Mouse (Mus musculus): ENCODE measurements at regions not wholly inside any gene's neighbourhood (a gene's known extent, or its start where the extent isn't known, plus 50 kb on each side); places are given as distances from the start of the nearest gene placed in this dataset.

DNA sequence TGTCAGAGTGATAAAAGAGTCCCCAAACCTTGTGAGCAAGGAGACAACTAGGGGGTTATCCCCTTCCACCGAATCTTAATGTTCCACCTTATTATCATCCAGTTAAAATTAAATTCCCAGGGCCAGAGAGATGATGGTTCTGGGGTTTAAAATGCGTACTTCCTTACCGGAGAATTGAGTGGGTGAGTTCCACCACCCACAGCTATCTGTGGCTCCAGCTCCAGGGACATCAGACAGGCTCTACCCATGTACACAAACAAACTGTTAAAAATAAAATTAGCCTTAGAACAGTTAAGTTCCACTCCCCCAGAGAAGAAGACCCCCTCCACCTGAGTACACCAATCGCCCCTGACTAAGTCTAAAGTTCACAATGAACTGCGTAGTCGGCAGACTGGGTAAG, 52.0 kb upstream of the Mgat5 start:
- no peak overlapping the region for H3K27ac ChIP-seq
- no peak overlapping the region for H3K4me3 ChIP-seq
- H3K27me3 ChIP-seq (ENCODE audit: control insufficient read depth, insufficient read depth, low read length), result no peaks in the 10 kb centered on the region
- H3K79me2 ChIP-seq (replicated peaks; ENCODE audit: control insufficient read depth, insufficient read depth, low read length), result no peaks in the 10 kb centered on the region
- H3K9ac ChIP-seq (ENCODE audit: low read depth, low read length), result no peak overlapping the region
- no peaks in the 10 kb centered on the region for H3K4me1 ChIP-seq (ENCODE audit: control insufficient read depth, insufficient read depth, low read length)
- H3K36me3 ChIP-seq (ENCODE audit: control insufficient read depth, insufficient read depth, low read length), result no peaks in the 10 kb centered on the region
- TF ChIP-seq CTCF (IDR thresholded peaks at IDR 0.05) (no peak), EP300 (IDR thresholded peaks at IDR 0.05; ENCODE audit: insufficient read depth, low read depth, low read length) (no peak), POLR2A (IDR thresholded peaks at IDR 0.05; ENCODE audit: insufficient read depth, low read depth, low read length) (no peak)
- WGBS, result 71% methylated on average over 6 of the region's 6 CpGs
- intact Hi-C loops (cut with DNase I), result no loop called here
- DNase-seq, result no peak

DNA sequence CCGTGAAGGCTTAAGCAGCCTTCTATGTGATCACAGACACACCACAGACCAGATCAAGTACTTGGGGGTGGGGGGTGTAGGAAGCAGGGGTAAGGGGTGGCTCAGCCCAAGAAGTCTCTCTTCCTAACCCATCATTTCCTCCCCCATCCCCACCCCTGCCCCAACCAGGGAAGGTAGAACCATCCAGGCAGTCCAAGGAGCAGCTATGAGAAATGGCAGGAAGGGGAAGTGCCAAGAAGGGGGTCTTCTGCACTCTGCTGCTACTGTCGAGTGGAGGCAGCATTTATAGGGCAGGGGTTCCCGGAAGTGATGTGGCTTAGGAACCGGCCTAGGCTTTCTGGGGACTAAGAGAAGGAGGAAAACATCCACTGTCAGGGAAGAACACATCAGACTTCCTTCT, 69.3 kb upstream of the Mgat5 start:
- no peak for TF ChIP-seq CTCF (IDR thresholded peaks at IDR 0.05)
- no peak for TF ChIP-seq POLR2A (IDR thresholded peaks at IDR 0.05; ENCODE audit: insufficient read depth, low read depth, low read length)
- TF ChIP-seq EP300 (IDR thresholded peaks at IDR 0.05; ENCODE audit: insufficient read depth, low read depth, low read length), result no peak
- Histone ChIP-seq H3K27ac (no peak overlapping the region), H3K4me3 (no peak overlapping the region), H3K27me3 (ENCODE audit: control insufficient read depth, insufficient read depth, low read length) (no peaks in the 10 kb centered on the region), H3K79me2 (replicated peaks; ENCODE audit: control insufficient read depth, insufficient read depth, low read length) (no peaks in the 10 kb centered on the region), H3K9ac (ENCODE audit: low read depth, low read length) (no peak overlapping the region), H3K4me1 (ENCODE audit: control insufficient read depth, insufficient read depth, low read length) (no peaks in the 10 kb centered on the region), H3K36me3 (ENCODE audit: control insufficient read depth, insufficient read depth, low read length) (no peaks in the 10 kb centered on the region)
- intact Hi-C loops (cut with DNase I), result no loop called here
- 49% methylated on average over 4 of the region's 4 CpGs for WGBS
- DNase-seq, result peak in 1 of 2 experiments; percentile 17

DNA sequence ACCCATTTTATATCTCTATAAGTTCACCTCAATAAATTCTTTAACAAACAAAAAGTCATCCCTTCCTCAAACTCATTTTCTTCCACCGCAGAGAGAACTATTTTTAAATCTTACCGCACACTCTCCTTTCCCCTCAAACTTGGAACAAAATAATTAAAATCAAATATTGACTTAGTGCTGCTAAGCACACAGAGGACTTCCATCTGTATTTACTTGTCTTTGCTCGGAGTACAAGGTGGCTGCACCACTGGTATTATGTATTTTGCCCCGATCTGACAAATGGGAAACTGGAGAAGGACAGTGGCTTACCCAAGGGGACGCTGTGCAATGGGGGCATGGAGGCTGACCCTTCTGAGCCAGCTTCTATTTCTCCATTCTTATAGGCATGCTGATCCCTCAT, 72.9 kb upstream of the Mgat5 start:
- intact Hi-C loops (cut with DNase I), result no loop called here
- no peak for TF ChIP-seq POLR2A (IDR thresholded peaks at IDR 0.05; ENCODE audit: insufficient read depth, low read depth, low read length)
- TF ChIP-seq CTCF (IDR thresholded peaks at IDR 0.05), result no peak
- TF ChIP-seq EP300 (IDR thresholded peaks at IDR 0.05; ENCODE audit: insufficient read depth, low read depth, low read length), result no peak

DNA sequence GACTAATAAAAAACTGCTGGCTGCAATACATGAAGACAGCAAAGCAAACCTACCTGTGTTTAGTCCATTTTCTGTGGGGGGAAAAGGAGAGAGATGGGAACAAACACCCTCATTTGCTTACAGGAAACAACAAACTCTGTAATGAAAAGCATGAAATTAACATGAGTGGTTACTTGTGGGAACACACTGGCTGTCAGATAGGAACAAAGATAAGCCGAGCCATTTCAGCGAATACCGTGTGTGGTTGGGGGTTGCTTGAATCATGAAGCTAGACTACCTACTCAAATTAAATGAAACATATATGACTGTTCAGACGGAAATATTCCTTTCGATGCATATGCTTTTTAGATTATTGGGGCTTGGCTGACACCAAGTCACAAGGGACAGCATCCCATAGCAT, 80.0 kb upstream of the Mgat5 start:
- no peak for DNase-seq
- H3K79me2 ChIP-seq (replicated peaks; ENCODE audit: control insufficient read depth, insufficient read depth, low read length), result no peaks in the 10 kb centered on the region
- no peak overlapping the region for H3K4me3 ChIP-seq
- H3K27me3 ChIP-seq (ENCODE audit: control insufficient read depth, insufficient read depth, low read length), result no peaks in the 10 kb centered on the region
- H3K4me1 ChIP-seq (ENCODE audit: control insufficient read depth, insufficient read depth, low read length), result no peaks in the 10 kb centered on the region
- TF ChIP-seq CTCF (IDR thresholded peaks at IDR 0.05) (no peak), POLR2A (IDR thresholded peaks at IDR 0.05; ENCODE audit: insufficient read depth, low read depth, low read length) (no peak)
- H3K9ac ChIP-seq (ENCODE audit: low read depth, low read length), result no peak overlapping the region
- intact Hi-C loops (cut with DNase I), result no loop called here
- no peak overlapping the region for H3K27ac ChIP-seq
- WGBS, result 90% methylated on average over 5 of the region's 5 CpGs
- no peaks in the 10 kb centered on the region for H3K36me3 ChIP-seq (ENCODE audit: control insufficient read depth, insufficient read depth, low read length)

More for the DNA sequence above, 72.9 kb upstream of the Mgat5 start:
- no peak for DNase-seq
- Histone ChIP-seq H3K27ac (no peak overlapping the region), H3K36me3 (ENCODE audit: control insufficient read depth, insufficient read depth, low read length) (no peaks in the 10 kb centered on the region), H3K79me2 (replicated peaks; ENCODE audit: control insufficient read depth, insufficient read depth, low read length) (no peaks in the 10 kb centered on the region), H3K27me3 (ENCODE audit: control insufficient read depth, insufficient read depth, low read length) (no peaks in the 10 kb centered on the region), H3K4me1 (ENCODE audit: control insufficient read depth, insufficient read depth, low read length) (no peaks in the 10 kb centered on the region), H3K9ac (ENCODE audit: low read depth, low read length) (no peak overlapping the region), H3K4me3 (no peak overlapping the region)
- WGBS, result 87% methylated on average over 5 of the region's 5 CpGs

DNA sequence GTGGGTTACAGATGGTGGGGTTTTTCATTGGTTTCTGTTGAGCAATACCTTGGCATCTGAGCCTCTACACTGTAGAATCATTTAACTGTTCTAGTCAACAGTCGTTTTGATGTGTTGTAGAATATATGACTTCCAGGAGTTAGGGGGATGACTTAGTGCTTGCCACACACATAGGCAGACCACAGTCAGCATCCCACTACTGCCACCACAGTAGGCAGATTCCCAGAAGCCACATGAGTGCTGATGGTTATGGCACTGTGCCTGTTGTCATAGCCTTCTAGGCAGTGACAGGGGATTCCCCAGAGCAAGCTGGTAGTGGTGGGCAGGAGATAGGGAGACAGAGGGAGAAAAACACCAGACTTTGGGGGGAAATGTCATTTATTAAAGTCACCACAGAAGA, 86.8 kb upstream of the Mgat5 start:
- no peak overlapping the region for H3K27ac ChIP-seq
- WGBS, result 64% methylated on average over 1 of the region's 1 CpGs
- H3K4me3 ChIP-seq, result no peak overlapping the region
- no peaks in the 10 kb centered on the region for H3K4me1 ChIP-seq (ENCODE audit: control insufficient read depth, insufficient read depth, low read length)
- no peaks in the 10 kb centered on the region for H3K36me3 ChIP-seq (ENCODE audit: control insufficient read depth, insufficient read depth, low read length)
- no peaks in the 10 kb centered on the region for H3K79me2 ChIP-seq (replicated peaks; ENCODE audit: control insufficient read depth, insufficient read depth, low read length)
- TF ChIP-seq POLR2A (IDR thresholded peaks at IDR 0.05; ENCODE audit: insufficient read depth, low read depth, low read length) (no peak), EP300 (IDR thresholded peaks at IDR 0.05; ENCODE audit: insufficient read depth, low read depth, low read length) (no peak), CTCF (IDR thresholded peaks at IDR 0.05) (no peak)
- H3K9ac ChIP-seq (ENCODE audit: low read depth, low read length), result no peak overlapping the region
- H3K27me3 ChIP-seq (ENCODE audit: control insufficient read depth, insufficient read depth, low read length), result no peaks in the 10 kb centered on the region
- intact Hi-C loops (cut with DNase I), result no loop called here
- no peak for DNase-seq

DNA sequence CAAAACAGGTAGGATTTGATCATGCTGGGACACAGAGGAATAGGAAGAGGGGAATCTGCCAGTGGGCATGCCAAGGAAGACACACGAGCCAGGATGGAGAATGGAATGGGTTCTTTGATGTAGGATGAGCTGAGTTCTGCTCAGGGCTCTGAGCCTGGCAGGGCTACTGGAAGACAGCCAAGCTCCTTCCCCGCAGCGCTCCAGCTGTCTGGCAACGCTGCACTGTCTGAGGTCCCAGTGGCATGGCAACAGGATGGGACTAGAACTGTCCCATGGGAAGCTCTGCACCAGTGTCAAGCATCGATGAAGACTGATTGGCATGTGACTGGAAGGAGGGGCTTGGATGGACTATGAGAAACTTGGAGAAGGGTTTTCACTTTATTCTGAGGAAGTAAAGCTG, 97.3 kb upstream of the Mgat5 start:
- Histone ChIP-seq H3K27me3 (ENCODE audit: control insufficient read depth, insufficient read depth, low read length) (no peaks in the 10 kb centered on the region), H3K9ac (ENCODE audit: low read depth, low read length) (no peak overlapping the region)
- DNase-seq, result peak in 1 of 2 experiments; percentile 10

More for the DNA sequence above, 97.3 kb upstream of the Mgat5 start:
- Histone ChIP-seq H3K36me3 (ENCODE audit: control insufficient read depth, insufficient read depth, low read length) (no peaks in the 10 kb centered on the region), H3K79me2 (replicated peaks; ENCODE audit: control insufficient read depth, insufficient read depth, low read length) (no peaks in the 10 kb centered on the region), H3K4me1 (ENCODE audit: control insufficient read depth, insufficient read depth, low read length) (no peaks in the 10 kb centered on the region), H3K27ac (no peak overlapping the region), H3K4me3 (no peak overlapping the region)
- WGBS, result 30% methylated on average over 5 of the region's 5 CpGs
- TF ChIP-seq CTCF (IDR thresholded peaks at IDR 0.05) (no peak), POLR2A (IDR thresholded peaks at IDR 0.05; ENCODE audit: insufficient read depth, low read depth, low read length) (no peak), EP300 (IDR thresholded peaks at IDR 0.05; ENCODE audit: insufficient read depth, low read depth, low read length) (no peak)
- intact Hi-C loops (cut with DNase I), result no loop called here
